Mouse (Mus musculus) C2C12 (cell line): ENCODE measurements around the gene Minos1.

Experiments used
- CEBPB ChIP-seq: IDR thresholded peaks from one replicate; pipeline ENCODE4 v1.6.1; 2011; ENCODE audit warnings: low read depth, mild to moderate bottlenecking, control low read depth, moderate library complexity
- CTCF ChIP-seq: IDR thresholded peaks from one replicate; pipeline ENCODE4 v1.5.1; 2011; ENCODE audit not compliant: control insufficient read depth, insufficient read depth, insufficient read length
- FOSL1 ChIP-seq: IDR thresholded peaks from one replicate; pipeline ENCODE4 v1.8.0; 2011; ENCODE audit warnings: mild to moderate bottlenecking, low read length; ENCODE audit not compliant: poor library complexity, insufficient read depth, severe bottlenecking
- MAX ChIP-seq: IDR thresholded peaks from one replicate; pipeline ENCODE4 v1.6.1; 2011; ENCODE audit warnings: mild to moderate bottlenecking, control low read depth
- MYOG ChIP-seq: IDR thresholded peaks from one replicate; pipeline ENCODE4 v1.6.1; 2011; ENCODE audit not compliant: control insufficient read depth, insufficient read length; ENCODE audit errors: extremely low read depth
- USF1 ChIP-seq: IDR thresholded peaks from one replicate; pipeline ENCODE4 v1.6.1; 2011; ENCODE audit warnings: low read depth, mild to moderate bottlenecking, control low read depth, moderate library complexity

DNA sequence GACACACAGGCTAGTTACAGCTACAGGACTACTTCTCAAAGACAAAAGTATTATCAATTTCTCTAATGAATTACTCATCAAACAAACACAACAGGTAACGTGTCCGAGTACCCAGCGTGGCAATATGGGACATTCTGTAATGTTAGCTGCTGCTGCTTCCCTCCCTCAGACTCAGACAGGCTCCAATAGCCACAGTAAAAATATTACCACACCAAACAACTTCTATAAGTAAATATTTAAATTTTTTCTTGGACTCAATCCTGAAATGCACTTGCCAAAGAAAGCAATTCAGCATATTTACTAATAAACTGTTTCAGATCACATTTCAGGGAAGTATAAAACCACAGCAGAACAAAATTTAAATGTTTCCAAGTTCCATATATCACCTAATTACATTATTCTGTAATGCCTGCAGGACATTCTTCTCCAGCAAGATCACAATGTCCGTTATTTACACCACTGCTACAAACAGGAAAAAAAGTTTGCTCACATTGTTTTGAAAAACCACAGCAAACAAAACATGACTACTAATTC is 10.6 kb downstream of the Minos1 start:
- TF ChIP-seq CTCF (no peak), CEBPB (no peak), USF1 (no peak), MYOG (no peak), MAX (no peak), FOSL1 (no peak)
